Mouse (Mus musculus) cerebral cortex, adult 2 months (tissue): Measurements from ENCODE around the gene Rps10.

Experiments
- WGBS: fragments of 180-500 bp; shearing (Covaris S2); methylation state at CpG from one replicate; pipeline ENCODE4 v1.1.7; 2018; 5-methylcytosine and 5-hydroxymethylcytosine counted together

Gene Rps10

GRCm38 (mm10) chr17:27644572-27644971, 8.1 kb upstream of the Rps10 start:
- WGBS = 46% methylated on average over 2 of the region's 2 CpGs

- WGBS = 83% methylated on average over 9 of the region's 9 CpGs
Measured at GRCm38 (mm10) chr17:27643756-27644155, 7.3 kb upstream of the Rps10 start.

- 25% methylated on average over 6 of the region's 6 CpGs for WGBS
Measured at GRCm38 (mm10) chr17:27643101-27643500, 6.6 kb upstream of the Rps10 start.

- WGBS = 7% methylated on average over 12 of the region's 12 CpGs
Measured at GRCm38 (mm10) chr17:27642491-27643062, 6.1 kb upstream of the Rps10 start.

GRCm38 (mm10) chr17:27639851-27640250, 3.4 kb upstream of the Rps10 start:
- 83% methylated on average over 6 of the region's 6 CpGs for WGBS

- WGBS = 42% methylated on average over 20 of the region's 20 CpGs
Measured at GRCm38 (mm10) chr17:27638921-27639332, 2.5 kb upstream of the Rps10 start.

- WGBS = 58% methylated on average over 9 of the region's 9 CpGs
Measured at GRCm38 (mm10) chr17:27637333-27637732, 864 bp upstream of the Rps10 start.

GRCm38 (mm10) chr17:27635575-27635903, 930 bp downstream of the Rps10 start:
- 26% methylated on average over 9 of the region's 9 CpGs for WGBS

- under 1% methylated on average over 67 of the region's 72 CpGs for whole genome bisulfite sequencing
Measured at GRCm38 (mm10) chr17:27634871-27635574, 1.4 kb downstream of the Rps10 start, which contains the start of gene RPS10-NUDT3. Gene RPS10-NUDT3, minus strand, starts transcription at chr17:27635222.

GRCm38 (mm10) chr17:27629249-27630020, 7.0 kb downstream of the Rps10 start:
- WGBS = 60% methylated on average over 2 of the region's 2 CpGs

- WGBS = 74% methylated on average over 8 of the region's 8 CpGs
Measured at GRCm38 (mm10) chr17:27628376-27628775, 8.1 kb downstream of the Rps10 start.

- WGBS = 43% methylated on average over 5 of the region's 5 CpGs
Measured at GRCm38 (mm10) chr17:27627451-27627850, 9.0 kb downstream of the Rps10 start.

- WGBS = 40% methylated on average over 5 of the region's 5 CpGs
Measured at GRCm38 (mm10) chr17:27626681-27627080, 9.8 kb downstream of the Rps10 start.

GRCm38 (mm10) chr17:27625455-27626251, 10.8 kb downstream of the Rps10 start:
- WGBS = 72% methylated on average over 7 of the region's 7 CpGs

- WGBS = 6% methylated on average over 91 of the region's 91 CpGs
Measured at GRCm38 (mm10) chr17:27623360-27624326, 12.8 kb downstream of the Rps10 start, which contains the start of gene Nudt3. Gene Nudt3, minus strand, starts transcription at chr17:27623495.

- WGBS = 1% methylated on average over 71 of the region's 80 CpGs
Measured at GRCm38 (mm10) chr17:27622611-27623359, 13.7 kb downstream of the Rps10 start.

- 3% methylated on average over 23 of the region's 23 CpGs for WGBS
Measured at GRCm38 (mm10) chr17:27621705-27622531, 14.6 kb downstream of the Rps10 start.

- WGBS = 18% methylated on average over 8 of the region's 8 CpGs
Measured at GRCm38 (mm10) chr17:27621161-27621560, 15.3 kb downstream of the Rps10 start.

GRCm38 (mm10) chr17:27615388-27615787, 21.1 kb downstream of the Rps10 start:
- 72% methylated on average over 7 of the region's 7 CpGs for WGBS
